Mouse (Mus musculus) MEL (cell line): ENCODE results near the gene Uba52. TPM values are rescaled to one million over a fixed set of nuclear protein-coding genes. Genes with fewer than 3 reads are reported as not detected.

Experiments used
- DNase-seq: peaks from one replicate; pipeline ENCODE4 v3.0.0; 2011; ENCODE audit warnings: low read depth, low spot score
- H3K27ac ChIP-seq: 2 replicates; pipeline ENCODE4 v1.5.1; 2012; ENCODE audit warnings: low read depth, mild to moderate bottlenecking, control low read depth, low read length, moderate library complexity; ENCODE audit not compliant: control insufficient read depth
- H3K27me3 ChIP-seq, 2 experiments: fragments of 150-350 bp in 1 of 2; sonication (generic) in 1 of 2; 2 replicates each; pipeline ENCODE4 v1.6.1; 2012; ENCODE audit warnings: low read length in 2 of 2, mild to moderate bottlenecking in 2 of 2, improper control_type of control experiment in 1 of 2, moderate library complexity in 1 of 2; ENCODE audit not compliant: insufficient read depth in 2 of 2, control insufficient read depth in 1 of 2
- H3K36me3 ChIP-seq, 2 experiments: 2 replicates each; pipeline ENCODE4 v1.6.1; 2012 to 2014; ENCODE audit warnings: low read length in 2 of 2, improper control_type of control experiment in 1 of 2, inconsistent platforms in 1 of 2, mild to moderate bottlenecking in 1 of 2; ENCODE audit not compliant: insufficient read depth in 2 of 2, control insufficient read depth in 1 of 2
- H3K4me1 ChIP-seq, 2 experiments: fragments of 150-350 bp in 1 of 2; sonication (generic) in 1 of 2; 2 replicates each; pipeline ENCODE4 v1.6.1; 2012; ENCODE audit warnings: low read length in 2 of 2, improper control_type of control experiment in 1 of 2, mild to moderate bottlenecking in 1 of 2; ENCODE audit not compliant: insufficient read depth in 2 of 2, control insufficient read depth in 1 of 2
- H3K4me3 ChIP-seq, 2 experiments: fragments of 150-350 bp in 1 of 2; sonication (generic) in 1 of 2; 2 replicates each; pipeline ENCODE4 v1.5.1; 2012; ENCODE audit warnings: low read depth in 2 of 2, low read length in 2 of 2, mild to moderate bottlenecking in 2 of 2, moderate library complexity in 2 of 2, control low read depth in 1 of 2, improper control_type of control experiment in 1 of 2; ENCODE audit not compliant: control insufficient read depth in 1 of 2, insufficient read depth in 1 of 2
- H3K79me2 ChIP-seq: 2 replicates; pipeline ENCODE4 v1.6.1; 2012; ENCODE audit warnings: mild to moderate bottlenecking, low read length, moderate library complexity; ENCODE audit not compliant: control insufficient read depth, poor library complexity, insufficient read depth
- H3K9ac ChIP-seq: 2 replicates; pipeline ENCODE4 v1.6.1; 2012; ENCODE audit warnings: low read depth, mild to moderate bottlenecking, control low read depth, low read length, moderate library complexity; ENCODE audit not compliant: control insufficient read depth, poor library complexity, severe bottlenecking
- H3K9me3 ChIP-seq: fragments of 150-350 bp; sonication (generic); replicated peaks from 2 replicates; pipeline ENCODE4 v1.6.1; 2012; ENCODE audit warnings: mild to moderate bottlenecking, low read length, improper control_type of control experiment, moderate library complexity; ENCODE audit not compliant: insufficient read depth
- BHLHE40 ChIP-seq: IDR thresholded peaks from 2 replicates; pipeline ENCODE4 v1.6.1; 2012; ENCODE audit warnings: low read depth, mild to moderate bottlenecking, inconsistent platforms, low read length, improper control_type of control experiment, borderline replicate concordance
- CTCF ChIP-seq, 3 experiments: IDR thresholded peaks in 2 of 3; conservative IDR thresholded peaks in 1 of 3; 2 replicates each; pipeline ENCODE4 v1.5.1; 2011 to 2012; ENCODE audit warnings: low read length in 3 of 3, low read depth in 2 of 3, mild to moderate bottlenecking in 2 of 3, improper control_type of control experiment in 1 of 3, inconsistent platforms in 1 of 3, mixed read lengths in 1 of 3, moderate library complexity in 1 of 3; ENCODE audit not compliant: control insufficient read depth in 1 of 3, insufficient read depth in 1 of 3, poor library complexity in 1 of 3, severe bottlenecking in 1 of 3
- EP300 ChIP-seq, 2 experiments: IDR thresholded peaks; 2 replicates each; pipeline ENCODE4 v1.6.1; 2011; ENCODE audit warnings: improper control_type of control experiment in 2 of 2, low read length in 2 of 2, low read depth in 1 of 2, mild to moderate bottlenecking in 1 of 2
- ETS1 ChIP-seq: IDR thresholded peaks from 2 replicates; pipeline ENCODE4 v1.6.1; 2012; ENCODE audit warnings: low read depth, mild to moderate bottlenecking, inconsistent platforms, low read length, improper control_type of control experiment, moderate library complexity
- GABPA ChIP-seq: IDR thresholded peaks from 2 replicates; pipeline ENCODE4 v1.6.1; 2012; ENCODE audit warnings: low read depth, mild to moderate bottlenecking, inconsistent platforms, low read length, improper control_type of control experiment, moderate library complexity
- HCFC1 ChIP-seq: IDR thresholded peaks from 2 replicates; pipeline ENCODE4 v1.6.1; 2012; ENCODE audit warnings: low read depth, mild to moderate bottlenecking, inconsistent platforms, low read length, improper control_type of control experiment, moderate library complexity
- JUND ChIP-seq: IDR thresholded peaks from 2 replicates; pipeline ENCODE4 v1.6.1; 2011; ENCODE audit warnings: low read depth, mild to moderate bottlenecking, improper control_type of control experiment, low read length
- KAT2A ChIP-seq: conservative IDR thresholded peaks from 2 replicates; pipeline ENCODE4 v1.6.1; 2012; ENCODE audit warnings: low read depth, low read length, improper control_type of control experiment, inconsistent platforms
- MAFK ChIP-seq: IDR thresholded peaks from 2 replicates; pipeline ENCODE4 v1.6.1; 2011; ENCODE audit warnings: low read depth, mild to moderate bottlenecking, low read length, improper control_type of control experiment, borderline replicate concordance
- MAX ChIP-seq: IDR thresholded peaks from 2 replicates; pipeline ENCODE4 v1.6.1; 2011; ENCODE audit warnings: low read length, improper control_type of control experiment
- MEF2A ChIP-seq: IDR thresholded peaks from 2 replicates; pipeline ENCODE4 v1.6.1; 2014; ENCODE audit warnings: low read depth, mild to moderate bottlenecking, inconsistent platforms, low read length, improper control_type of control experiment; ENCODE audit not compliant: poor library complexity, insufficient replicate concordance, severe bottlenecking; ENCODE audit errors: extremely low read depth
- MYB ChIP-seq: IDR thresholded peaks from 2 replicates; pipeline ENCODE4 v1.6.1; 2011; ENCODE audit warnings: mild to moderate bottlenecking, low read depth, low read length, improper control_type of control experiment
- MYC ChIP-seq: IDR thresholded peaks from 2 replicates; pipeline ENCODE4 v1.6.1; 2011; ENCODE audit warnings: low read depth, mild to moderate bottlenecking, low read length, improper control_type of control experiment, moderate library complexity
- NELFE ChIP-seq: IDR thresholded peaks from 2 replicates; pipeline ENCODE4 v1.6.1; 2011; ENCODE audit warnings: low read depth, low read length, improper control_type of control experiment
- POLR2A ChIP-seq, 2 experiments: IDR thresholded peaks; 2 replicates each; pipeline ENCODE4 v1.6.1; 2011 to 2012; ENCODE audit warnings: low read length in 2 of 2, mild to moderate bottlenecking in 2 of 2, control low read depth in 1 of 2, improper control_type of control experiment in 1 of 2, low read depth in 1 of 2, moderate library complexity in 1 of 2; ENCODE audit not compliant: control insufficient read depth in 1 of 2, insufficient read depth in 1 of 2, poor library complexity in 1 of 2
- POLR2AphosphoS2 ChIP-seq: IDR thresholded peaks from 2 replicates; pipeline ENCODE4 v1.6.1; 2011; ENCODE audit warnings: low read length, improper control_type of control experiment
- POLR2AphosphoS5 ChIP-seq: IDR thresholded peaks from 2 replicates; pipeline ENCODE4 v1.6.1; 2012; ENCODE audit warnings: low read depth, borderline replicate concordance, mild to moderate bottlenecking, inconsistent platforms, low read length, moderate library complexity, mixed read lengths
- RAD21 ChIP-seq: IDR thresholded peaks from 2 replicates; pipeline ENCODE4 v1.6.1; 2011; ENCODE audit warnings: mild to moderate bottlenecking, low read depth, low read length, improper control_type of control experiment
- SIN3A ChIP-seq: IDR thresholded peaks from 2 replicates; pipeline ENCODE4 v1.6.1; 2012; ENCODE audit warnings: low read length, improper control_type of control experiment, inconsistent platforms
- SMC3 ChIP-seq: IDR thresholded peaks from 2 replicates; pipeline ENCODE4 v1.6.1; 2011; ENCODE audit warnings: low read depth, low read length, improper control_type of control experiment
- TAL1 ChIP-seq: IDR thresholded peaks from 2 replicates; pipeline ENCODE4 v1.6.1; 2012; ENCODE audit warnings: mild to moderate bottlenecking, inconsistent platforms, low read length, moderate library complexity, mixed read lengths
- TBP ChIP-seq: IDR thresholded peaks from 2 replicates; pipeline ENCODE4 v1.8.0; 2011; ENCODE audit warnings: low read depth, low read length, improper control_type of control experiment
- TCF12 ChIP-seq: IDR thresholded peaks from 2 replicates; pipeline ENCODE4 v1.6.1; 2014; ENCODE audit warnings: low read depth, mild to moderate bottlenecking, inconsistent platforms, low read length, improper control_type of control experiment, moderate library complexity
- UBTF ChIP-seq: IDR thresholded peaks from 2 replicates; pipeline ENCODE4 v1.6.1; 2012; ENCODE audit warnings: low read depth, mild to moderate bottlenecking, inconsistent platforms, low read length, improper control_type of control experiment, moderate library complexity, borderline replicate concordance; ENCODE audit not compliant: insufficient read depth
- USF1 ChIP-seq: IDR thresholded peaks from 2 replicates; pipeline ENCODE4 v1.6.1; 2014; ENCODE audit warnings: low read depth, mild to moderate bottlenecking, inconsistent platforms, low read length, improper control_type of control experiment, moderate library complexity
- ZC3H11A ChIP-seq: IDR thresholded peaks from 2 replicates; pipeline ENCODE4 v1.6.1; 2012; ENCODE audit warnings: low read depth, mild to moderate bottlenecking, inconsistent platforms, low read length, improper control_type of control experiment
- ZKSCAN1 ChIP-seq: IDR thresholded peaks from 2 replicates; pipeline ENCODE4 v1.6.1; 2012; ENCODE audit warnings: low read depth, mild to moderate bottlenecking, inconsistent platforms, low read length, improper control_type of control experiment, moderate library complexity
- ZMIZ1 ChIP-seq: IDR thresholded peaks from 2 replicates; pipeline ENCODE4 v1.6.1; 2012; ENCODE audit warnings: low read depth, mild to moderate bottlenecking, inconsistent platforms, low read length, improper control_type of control experiment, moderate library complexity
- ZNF384 ChIP-seq: IDR thresholded peaks from 2 replicates; pipeline ENCODE4 v1.6.1; 2012; ENCODE audit warnings: low read depth, mild to moderate bottlenecking, inconsistent platforms, low read length, improper control_type of control experiment
- polyA plus RNA-seq, 2 experiments: library from polyadenylated mRNA; stranded (reverse) in 1 of 2; unstranded in 1 of 2; fragments of >175 nt in 1 of 2; fragments of >200 nt in 1 of 2; gene quantifications; 2 replicates each; pipeline versions ENCODE4 v1.2.1 to v1.2.4; 2012; ENCODE audit warnings: low replicate concordance in 2 of 2, low read depth in 1 of 2; ENCODE audit not compliant: insufficient read length in 2 of 2, insufficient read depth in 1 of 2, missing spikeins in 1 of 2
- total RNA-seq: library from RNA; depleted of rRNA; stranded (reverse); fragments of 300-350 nt; gene quantifications from 2 replicates; pipeline ENCODE4 v1.2.3, GENCODE M21; 2012

Uba52 gene
- total and polyA plus RNA-seq, 3 experiments, result 2,814 to 3,633 TPM; not detected in 1

DNA sequence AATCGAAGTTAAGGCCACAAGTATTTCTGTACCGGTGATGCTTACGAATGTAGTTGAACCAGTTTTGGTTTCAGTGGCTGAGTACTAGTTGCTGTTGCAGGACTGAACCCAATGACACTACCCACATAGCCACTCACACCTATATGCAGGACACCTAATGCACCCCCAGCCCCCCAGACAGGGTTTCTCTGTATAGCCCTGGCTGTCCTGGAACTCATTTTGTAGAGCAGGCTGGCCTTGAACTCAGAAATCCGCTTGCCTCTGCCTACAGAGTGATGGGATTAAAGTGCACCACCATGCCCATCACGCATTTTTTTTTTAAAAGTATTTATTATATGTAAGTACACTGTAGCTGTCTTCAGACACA is 3.6 kb downstream of the Uba52 start:
- no peak for DNase-seq
- Histone ChIP-seq H3K9ac (peak overlapping the region; percentile 37), H3K27me3 (no peaks in the 10 kb centered on the region), H3K27ac (peak overlapping the region; percentile 48), H3K36me3 (peaks cover 5 to 22% of the 10 kb centered on the region in 2 experiments; a peak in 3 of 4 replicates), H3K4me1 (peaks cover 0 to 39% of the 10 kb centered on the region in 2 experiments; a peak in 2 of 4 replicates), H3K9me3 (no peaks in the 10 kb centered on the region), H3K79me2 (peaks cover 41% of the 10 kb centered on the region), H3K4me3 (peak overlapping the region; percentile 8 to 9; a peak in 3 of 4 replicates)
- 0 out of 2 replicates have a peak, but pooled peaks have one; percentile 1 for TF ChIP-seq JUND
- TF ChIP-seq MAFK, result no peak
- TF ChIP-seq KAT2A, result 0 out of 2 replicates have a peak, but pooled peaks have one; percentile 12
- peak; percentile 51; the same call in 1 of the 2 replicates for TF ChIP-seq POLR2AphosphoS5
- TF ChIP-seq NELFE, result no peak
- peak; percentile 95 for TF ChIP-seq POLR2AphosphoS2
- no peak for TF ChIP-seq MAX
- TF ChIP-seq TAL1, result no peak
- TF ChIP-seq ETS1, result no peak
- TF ChIP-seq ZMIZ1, result 0 out of 2 replicates have a peak, but pooled peaks have one; percentile 9

DNA sequence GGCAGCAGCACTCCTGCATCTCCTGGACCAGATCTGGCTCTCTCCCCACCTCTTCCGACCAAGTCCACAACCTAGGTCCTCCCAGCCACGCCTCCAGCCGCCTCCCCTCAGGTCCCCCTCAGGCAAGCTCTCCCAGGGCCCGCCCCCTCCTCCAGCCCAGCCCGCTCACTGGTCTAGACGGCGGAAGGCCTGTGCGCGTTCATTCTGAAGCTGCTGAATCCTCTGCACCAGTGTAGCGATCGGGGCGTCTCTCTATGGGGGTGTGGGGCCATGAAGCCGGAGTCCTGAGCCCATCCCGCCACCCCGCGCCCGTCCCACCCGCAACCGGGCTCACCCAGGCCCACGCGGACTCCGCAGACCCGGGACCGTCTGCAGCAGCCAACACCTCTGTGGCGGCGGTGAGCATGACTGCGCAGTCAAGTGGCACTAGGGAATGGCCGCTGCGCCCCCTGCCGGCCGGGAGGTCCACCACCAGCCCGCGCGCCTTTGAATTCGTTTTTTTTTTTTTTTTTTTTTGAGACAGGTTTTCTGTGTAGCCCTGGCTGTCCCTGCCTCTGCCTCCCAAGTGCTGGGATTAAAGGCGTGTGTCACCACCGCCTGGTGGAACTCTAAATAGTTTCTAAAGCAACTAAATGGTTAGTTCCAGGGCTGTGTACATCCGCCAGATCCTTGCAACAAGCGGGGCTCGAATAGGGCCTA is 4.1 kb downstream of the Uba52 start, which contains the start of gene Rex1bd:
TSS of gene Rex1bd (minus strand) at position 425 of the 699 bp plus-strand sequence.
- peaks cover 42% of the 10 kb centered on the region for H3K79me2 ChIP-seq
- no peaks in the 10 kb centered on the region for H3K9me3 ChIP-seq
- peaks cover 0 to 34% of the 10 kb centered on the region in 2 experiments; a peak in 2 of 4 replicates for H3K4me1 ChIP-seq
- H3K27ac ChIP-seq, result peak within 1 kb of the TSS; percentile 48
- H3K27me3 ChIP-seq, result no peaks in the 10 kb centered on the region
- H3K9ac ChIP-seq, result peak within 1 kb of the TSS; percentile 90
- DNase-seq, result peak; percentile 98
- peaks cover 5 to 17% of the 10 kb centered on the region in 2 experiments; a peak in 3 of 4 replicates for H3K36me3 ChIP-seq
- peak within 1 kb of the TSS; percentile 80 to 88 for H3K4me3 ChIP-seq
- TF ChIP-seq CTCF (IDR thresholded peaks at IDR 0.05 in 2 of 3, conservative IDR thresholded peaks at IDR 0.05 in 1 of 3; ENCODE audit: control insufficient read depth in 1 of 3, insufficient read depth in 1 of 3, low read depth in 2 of 3, low read length in 3 of 3, poor library complexity in 1 of 3, severe bottlenecking in 1 of 3) (peak; percentile 34 to 93 (median 79); a peak in 5 of 6 replicates), ETS1 (no peak), ZMIZ1 (no peak; the same call in 1 of the 2 replicates), SMC3 (peak; percentile 59), MYC (peak; percentile 51), ZNF384 (peak; percentile 99), MEF2A (no peak), SIN3A (peak; percentile 78), HCFC1 (peak; percentile 82), BHLHE40 (no peak), ZKSCAN1 (peak; percentile 56; the same call in 1 of the 2 replicates), MYB (0 out of 2 replicates have a peak, but pooled peaks have one; percentile 17), POLR2A (IDR thresholded peaks at IDR 0.05; ENCODE audit: control insufficient read depth in 1 of 2, insufficient read depth in 1 of 2, low read depth in 1 of 2, low read length in 2 of 2, poor library complexity in 1 of 2) (peak; percentile 52 to 76; a peak in 3 of 4 replicates), USF1 (0 out of 2 replicates have a peak, but pooled peaks have one; percentile 13), GABPA (peak; percentile 51; the same call in 1 of the 2 replicates), KAT2A (peak; percentile 54; the same call in 1 of the 2 replicates), TBP (peak; percentile 55; the same call in 1 of the 2 replicates), TCF12 (peak; percentile 48), ZC3H11A (0 out of 2 replicates have a peak, but pooled peaks have one; percentile 16), RAD21 (peak; percentile 42), EP300 (IDR thresholded peaks at IDR 0.05; ENCODE audit: low read depth in 1 of 2, low read length in 2 of 2) (peak in 1 of 2 experiments; percentile 38; a peak in 2 of 4 replicates), UBTF (no peak), JUND (0 out of 2 replicates have a peak, but pooled peaks have one; percentile 19)
